In the genomic region with DNA sequence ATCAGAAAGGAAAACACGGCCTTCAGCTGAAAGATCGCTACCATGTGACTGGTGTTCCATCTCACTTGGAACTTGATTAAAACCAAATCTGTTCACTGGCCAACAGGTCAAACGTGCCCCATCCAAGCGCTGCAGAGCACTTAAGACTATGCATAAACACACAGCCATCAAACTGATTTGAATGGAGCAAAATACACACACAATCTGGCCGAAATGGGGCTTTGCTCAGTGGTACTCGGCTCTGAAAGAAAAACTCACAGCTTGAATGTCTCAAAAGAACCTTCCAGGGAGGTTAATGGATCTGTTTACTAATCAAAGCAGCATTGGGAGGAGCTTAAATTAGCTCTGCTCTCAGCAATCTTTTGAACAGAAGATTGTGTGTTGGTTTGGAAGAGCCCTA, we compare ENCODE assay signal across 14 mouse cellular contexts.
DNase-seq lines count a peak whose midpoint lies in the region; ATAC-seq and TF ChIP-seq lines count a peak whose summit lies in the region.
"Had no signal": no experiment of that assay in that cellular context is flagged by ENCODE, and none has a peak within 500 bp of the region (broad histone marks: within the 10 kb centered on the region; RNA-seq: fewer than 3 reads in every experiment).

No protein-coding gene starts in this region.

- H3K4me1 ChIP-seq in heart, embryonic 12.5 days (replicated peaks): peaks cover 33% of the 10 kb centered on the region
- H3K4me1 ChIP-seq in kidney, postnatal 0 days (replicated peaks; ENCODE audit: insufficient read depth, low read length): peaks cover 13% of the 10 kb centered on the region; the same call in 1 of the 2 replicates
- H3K4me1 ChIP-seq in forebrain, embryonic 16.5 days (replicated peaks; ENCODE audit: control insufficient read depth, insufficient read depth, low read length): peaks cover 12% of the 10 kb centered on the region
- H3K4me1 ChIP-seq in stomach, embryonic 15.5 days: 0 out of 2 replicates have a peak, but pooled peaks cover 9% of the 10 kb centered on the region

- no peak for ATAC-seq in heart, embryonic 12.5 days (ENCODE audit: insufficient number of reproducible peaks, low FRiP score)
- ATAC-seq in kidney, postnatal 0 days (replicated peaks; ENCODE audit: low FRiP score, low read depth): no peak
- ATAC-seq in forebrain, embryonic 16.5 days: peak; percentile 74
- ATAC-seq in stomach, embryonic 15.5 days (ENCODE audit: insufficient read depth, low FRiP score, low read depth): peak; percentile 39; the same call in 1 of the 2 replicates

- H3K4me2 ChIP-seq in heart, embryonic 12.5 days: peak overlapping the region; percentile 7; the same call in 1 of the 2 replicates
- H3K4me2 ChIP-seq in kidney, postnatal 0 days (ENCODE audit: low read length): 0 out of 2 replicates have a peak overlapping the region, but pooled peaks have one; percentile 2
- no peak overlapping the region for H3K4me2 ChIP-seq in forebrain, embryonic 16.5 days (ENCODE audit: low read length)
- no peak overlapping the region for H3K4me2 ChIP-seq in stomach, embryonic 15.5 days
- H3K4me2 ChIP-seq: neural tube, embryonic 15.5 days had no signal

- WGBS in heart, embryonic 12.5 days: 43% methylated on average over 6 of the region's 6 CpGs
- WGBS in kidney, postnatal 0 days: 40% methylated on average over 6 of the region's 6 CpGs
- 11% methylated on average over 6 of the region's 6 CpGs for WGBS in forebrain, embryonic 16.5 days
- WGBS in stomach, embryonic 15.5 days: 29% methylated on average over 6 of the region's 6 CpGs

- H3K36me3 ChIP-seq in heart, embryonic 12.5 days: no peaks in the 10 kb centered on the region
- H3K36me3 ChIP-seq in kidney, postnatal 0 days (ENCODE audit: insufficient read depth, low read length): no peaks in the 10 kb centered on the region
- no peaks in the 10 kb centered on the region for H3K36me3 ChIP-seq in forebrain, embryonic 16.5 days (ENCODE audit: control insufficient read depth, insufficient read depth)
- H3K36me3 ChIP-seq in stomach, embryonic 15.5 days: no peaks in the 10 kb centered on the region
- H3K36me3 ChIP-seq: neural tube, embryonic 15.5 days had no signal

- no peak overlapping the region for H3K4me3 ChIP-seq in heart, embryonic 12.5 days
- H3K4me3 ChIP-seq in kidney, postnatal 0 days (replicated peaks; ENCODE audit: low read depth, low read length): no peak overlapping the region
- H3K4me3 ChIP-seq in forebrain, embryonic 16.5 days (replicated peaks; ENCODE audit: low read length): no peak overlapping the region
- no peak overlapping the region for H3K4me3 ChIP-seq in stomach, embryonic 15.5 days (replicated peaks)
- H3K4me3 ChIP-seq: neural tube, embryonic 15.5 days had no signal

- H3K9me3 ChIP-seq in heart, embryonic 12.5 days (replicated peaks): no peaks in the 10 kb centered on the region
- no peaks in the 10 kb centered on the region for H3K9me3 ChIP-seq in kidney, postnatal 0 days (replicated peaks; ENCODE audit: low read length)
- no peaks in the 10 kb centered on the region for H3K9me3 ChIP-seq in forebrain, embryonic 16.5 days (ENCODE audit: control insufficient read depth, low read length)
- no peaks in the 10 kb centered on the region for H3K9me3 ChIP-seq in stomach, embryonic 15.5 days
- H3K9me3 ChIP-seq: neural tube, embryonic 15.5 days had no signal

- H3K9ac ChIP-seq in heart, embryonic 12.5 days: no peak overlapping the region
- H3K9ac ChIP-seq in kidney, postnatal 0 days (ENCODE audit: low read depth, low read length): no peak overlapping the region
- no peak overlapping the region for H3K9ac ChIP-seq in forebrain, embryonic 16.5 days (replicated peaks; ENCODE audit: low read depth, low read length)
- no peak overlapping the region for H3K9ac ChIP-seq in stomach, embryonic 15.5 days
- H3K9ac ChIP-seq: neural tube, embryonic 15.5 days had no signal

- H3K27ac ChIP-seq in heart, embryonic 12.5 days (ENCODE audit: poor library complexity, severe bottlenecking): no peak overlapping the region
- H3K27ac ChIP-seq in kidney, postnatal 0 days: 0 out of 2 replicates have a peak overlapping the region, but pooled peaks have one; percentile 11
- no peak overlapping the region for H3K27ac ChIP-seq in forebrain, embryonic 16.5 days (ENCODE audit: low read length)
- peak overlapping the region; percentile 55 for H3K27ac ChIP-seq in stomach, embryonic 15.5 days
- H3K27ac ChIP-seq: macrophage; neural tube, embryonic 15.5 days had no signal

- H3K27me3 ChIP-seq in heart, embryonic 12.5 days (replicated peaks): no peaks in the 10 kb centered on the region
- no peaks in the 10 kb centered on the region for H3K27me3 ChIP-seq in kidney, postnatal 0 days (ENCODE audit: insufficient read depth, low read length)
- no peaks in the 10 kb centered on the region for H3K27me3 ChIP-seq in forebrain, embryonic 16.5 days (replicated peaks; ENCODE audit: control insufficient read depth, insufficient read depth, low read length)
- H3K27me3 ChIP-seq in stomach, embryonic 15.5 days (replicated peaks): no peaks in the 10 kb centered on the region
- H3K27me3 ChIP-seq: neural tube, embryonic 15.5 days had no signal

- DNase-seq in heart, adult 8-10 months (ENCODE audit: low spot score): no peak
- DNase-seq in kidney, postnatal 0 days (ENCODE audit: low spot score): peak; percentile 76
- DNase-seq in kidney, postnatal 25 days: no peak
- no peak for DNase-seq in left cerebral cortex, adult 9 months (ENCODE audit: low spot score in 2 of 2)
- DNase-seq: cerebellum, adult 2 months; gastrocnemius, postnatal 25 days; heart, postnatal 10 days; liver; right cerebral cortex, adult 18-20 months had no signal

- TF ChIP-seq CTCF in kidney, postnatal 0 days (IDR thresholded peaks at IDR 0.05; ENCODE audit: low read depth): no peak

Comparison
In these comparisons a context has a peak if more than half of its experiments do, and no peak if none do; other contexts are left out.
1. ATAC-seq: peak in forebrain, embryonic 16.5 days (single experiment) and stomach, embryonic 15.5 days (single experiment); none in heart, embryonic 12.5 days (single experiment) and kidney, postnatal 0 days (single experiment).
2. H3K27ac ChIP-seq: peak in kidney, postnatal 0 days (single experiment) and stomach, embryonic 15.5 days (single experiment); none in heart, embryonic 12.5 days (single experiment) and forebrain, embryonic 16.5 days (single experiment).
3. H3K4me2 ChIP-seq: peak in heart, embryonic 12.5 days (single experiment) and kidney, postnatal 0 days (single experiment); none in forebrain, embryonic 16.5 days (single experiment) and stomach, embryonic 15.5 days (single experiment).